Mouse (Mus musculus): ENCODE data around the gene Crybb2.
A peak's percentile ranks its signal among the peaks of the same experiment; 100 is the strongest.

Crybb2 gene

DNA sequence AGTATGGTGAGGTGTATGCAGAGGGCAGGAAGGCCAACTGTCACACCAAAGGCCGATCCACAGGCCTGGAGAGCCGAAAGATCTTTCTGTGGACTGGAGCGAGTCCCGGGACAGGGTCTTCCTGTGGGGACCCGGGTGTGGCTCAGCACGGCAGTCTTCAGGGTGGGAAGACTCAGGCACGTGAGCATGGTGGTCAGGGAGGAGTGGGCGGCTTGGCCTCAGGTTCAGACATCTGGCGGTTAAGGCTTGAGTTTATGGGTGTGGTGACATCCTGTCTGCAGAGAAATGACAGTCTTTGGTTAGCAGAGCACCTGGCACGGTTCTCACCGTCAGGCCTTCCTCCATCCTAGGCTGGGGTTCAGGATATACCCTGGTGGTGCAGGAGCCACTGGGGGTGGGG lies 20.8 kb upstream of the Crybb2 start:
- no peak for DNase-seq (ENCODE audit: low spot score in 2 of 2)

DNA sequence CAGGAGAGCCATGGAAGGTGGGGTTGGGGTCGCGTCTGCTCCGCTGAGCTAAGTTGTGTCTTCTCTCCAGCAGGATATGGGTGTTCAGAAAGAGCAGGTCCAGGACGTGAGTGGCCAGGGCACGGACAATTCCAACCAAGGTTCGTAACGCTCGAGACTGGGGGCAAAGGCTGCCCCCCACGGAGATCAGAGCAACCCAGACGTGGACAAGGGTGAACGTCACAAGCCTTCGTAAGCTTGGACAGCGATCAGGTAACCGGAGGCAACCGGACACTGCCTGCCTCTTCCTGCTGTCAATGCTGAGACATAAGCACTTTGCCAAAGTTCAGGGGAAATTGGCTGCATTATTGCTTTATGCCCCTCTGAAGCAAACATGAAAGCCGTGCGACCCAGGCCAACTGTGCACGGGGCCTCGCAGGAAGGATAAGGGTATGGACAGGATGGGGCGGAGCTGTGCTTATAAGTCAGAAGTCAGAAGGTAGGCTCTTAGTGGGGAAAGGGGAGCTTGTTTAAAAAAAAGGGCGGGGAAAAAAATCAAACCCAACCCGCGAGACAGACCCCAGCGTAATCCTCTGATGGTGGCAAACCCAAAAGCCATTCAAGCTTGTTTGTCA lies 20.3 kb upstream of the Crybb2 start:
- no peak for DNase-seq (ENCODE audit: low spot score in 2 of 2)

DNA sequence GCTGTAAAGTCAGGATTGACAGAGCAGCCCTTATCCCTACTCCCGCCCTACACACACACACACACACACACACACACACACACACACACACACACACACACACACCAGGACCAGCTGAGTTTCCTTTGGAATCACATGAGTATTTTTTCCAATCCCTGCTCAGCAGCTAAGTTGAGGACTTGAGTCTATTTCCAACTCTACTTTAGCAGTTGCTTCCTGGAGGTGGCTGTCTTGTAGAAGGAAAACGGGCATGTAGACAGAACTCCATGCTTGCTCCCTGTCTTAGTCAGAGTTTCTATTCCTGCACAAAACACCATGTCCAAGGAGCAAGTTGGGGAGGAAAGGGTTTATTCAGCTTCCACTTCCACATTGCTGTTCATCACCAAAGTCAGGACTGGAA lies 17.5 kb upstream of the Crybb2 start:
- no peak for DNase-seq (ENCODE audit: low spot score in 2 of 2)

DNA sequence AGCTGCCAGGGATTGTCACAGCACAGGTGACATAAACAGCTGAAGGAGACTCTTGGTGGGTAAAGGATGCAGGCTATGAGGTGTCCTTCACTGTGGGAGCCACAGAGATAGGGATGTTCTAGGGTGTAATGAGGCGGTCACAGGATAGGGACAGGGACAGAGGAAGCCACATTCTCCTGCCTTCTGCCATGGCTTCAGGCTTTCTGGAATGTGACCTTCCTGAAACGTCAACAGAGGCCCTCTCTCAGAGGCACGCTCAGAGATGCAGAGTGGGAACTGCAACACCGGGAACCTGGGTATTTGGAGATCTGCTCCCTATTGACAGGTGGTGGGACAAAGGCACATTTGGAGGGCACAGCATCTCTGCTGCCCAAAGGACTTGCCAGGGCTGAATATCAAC lies 17.1 kb upstream of the Crybb2 start:
- no peak for DNase-seq (ENCODE audit: low spot score in 2 of 2)

DNA sequence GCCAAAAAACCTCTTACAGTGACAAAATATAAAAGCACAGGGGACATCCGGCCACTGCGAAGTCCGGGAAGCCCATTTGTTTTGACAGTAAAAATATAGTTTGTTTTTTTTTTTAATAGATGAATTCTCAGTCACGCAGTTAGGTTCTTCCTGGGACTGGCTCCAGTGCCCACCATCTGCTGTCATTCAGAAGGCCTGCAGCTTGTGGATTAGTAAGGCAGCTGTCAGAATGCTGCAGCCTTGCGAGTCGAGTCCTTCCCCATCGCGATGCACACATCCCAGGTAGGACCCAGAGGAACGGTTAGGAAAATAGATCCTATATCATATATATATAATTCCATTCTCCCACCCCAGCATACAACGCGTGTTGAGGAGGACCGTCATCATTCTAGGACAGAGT lies 16.5 kb upstream of the Crybb2 start:
- DNase-seq (ENCODE audit: low spot score in 2 of 2), result no peak

DNA sequence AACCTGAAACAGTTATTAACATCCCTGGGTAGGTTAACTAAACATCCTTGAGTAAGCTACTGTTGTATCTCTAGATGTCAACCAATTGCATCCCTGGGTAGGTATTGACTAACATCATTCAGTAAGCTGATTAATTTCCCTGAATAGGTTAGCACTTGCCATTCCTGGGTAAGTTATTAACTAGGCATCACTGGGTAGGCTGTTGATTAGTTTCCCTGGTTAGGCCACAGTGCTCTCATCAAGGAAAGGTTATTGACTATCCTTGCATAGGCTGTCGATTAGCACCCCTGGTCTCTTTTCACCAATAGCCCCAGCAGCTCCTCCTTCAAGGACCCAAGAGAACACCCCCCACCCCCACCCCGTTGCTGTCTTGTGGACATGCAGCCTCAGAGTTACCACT lies 16.0 kb upstream of the Crybb2 start:
- no peak for DNase-seq (ENCODE audit: low spot score in 2 of 2)

DNA sequence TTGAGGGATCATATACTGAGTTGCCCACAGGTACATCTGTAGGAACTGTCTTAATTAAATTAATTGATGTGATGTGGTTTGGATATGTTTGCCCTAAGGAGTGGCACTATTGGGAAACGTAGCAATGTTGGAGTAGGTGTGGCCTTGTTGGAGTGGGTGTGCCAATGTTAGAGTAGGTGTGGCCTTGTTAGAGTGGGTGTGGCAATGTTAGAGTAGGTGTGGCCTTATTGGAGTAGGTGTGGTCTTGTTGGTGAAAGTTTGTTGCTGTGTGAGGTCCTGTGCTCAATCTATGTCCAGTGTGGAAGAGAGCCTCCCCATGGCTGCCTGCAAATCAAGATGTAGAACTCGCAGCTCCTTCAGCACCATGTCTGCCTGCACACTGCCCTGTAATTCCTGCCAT lies 14.4 kb upstream of the Crybb2 start:
- DNase-seq (ENCODE audit: low spot score in 2 of 2), result no peak

DNA sequence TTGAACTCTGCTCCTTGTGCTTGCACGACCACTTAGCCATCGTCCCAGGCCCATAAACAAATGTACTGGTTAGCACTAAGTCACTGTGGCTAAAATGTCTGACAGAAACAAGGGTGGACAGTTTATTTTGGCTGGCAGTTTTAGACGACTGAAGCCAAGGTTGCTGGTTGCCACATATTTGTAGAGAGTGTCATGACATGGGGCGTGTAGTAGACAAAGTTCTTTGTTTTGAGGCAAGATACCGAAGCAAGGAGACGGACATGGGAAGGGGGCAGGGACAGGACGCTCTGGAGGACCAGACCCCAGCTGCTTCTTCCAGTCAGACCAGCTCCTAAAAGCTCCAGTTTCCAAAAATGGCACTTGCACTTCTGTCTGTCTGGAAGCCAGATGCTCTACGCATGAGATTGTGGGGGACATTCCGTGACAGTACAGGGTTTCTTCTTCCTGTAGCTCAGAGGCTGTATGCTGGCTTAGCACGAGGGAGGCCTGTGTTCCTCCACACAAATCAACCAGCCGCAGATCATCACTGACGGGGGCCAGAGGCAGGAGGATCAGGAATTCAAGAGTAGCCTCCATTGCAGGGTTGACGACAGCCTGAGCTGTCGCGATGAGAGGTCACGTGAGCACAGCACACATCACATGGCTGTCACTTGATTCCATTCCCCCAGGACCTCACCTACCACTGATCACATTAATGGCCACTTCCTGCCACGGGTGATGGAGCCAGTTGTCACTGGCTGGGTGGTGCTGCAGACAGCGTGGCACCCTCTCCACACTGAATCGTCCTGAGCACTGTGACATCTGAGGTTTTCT lies 12.6 kb upstream of the Crybb2 start:
- DNase-seq (ENCODE audit: low spot score in 2 of 2), result no peak

DNA sequence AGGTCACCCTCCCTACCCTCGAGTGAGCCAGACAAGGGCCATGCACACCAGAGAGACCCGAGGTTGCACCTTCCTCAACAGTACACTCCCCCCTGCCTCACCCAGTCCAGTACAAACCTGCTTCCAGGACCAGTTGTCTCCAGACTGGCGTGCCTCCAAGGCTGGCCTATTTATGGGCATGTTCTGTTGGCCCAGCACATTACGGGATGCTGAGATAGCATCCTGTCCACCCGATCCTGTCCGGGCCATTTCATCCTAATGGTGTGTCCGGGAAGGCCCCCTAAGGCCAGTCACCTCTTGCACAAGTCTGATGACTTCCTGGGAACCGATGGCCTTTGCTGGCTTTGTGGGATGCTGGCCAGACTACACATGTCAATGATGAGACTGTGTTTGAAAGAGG lies 11.5 kb upstream of the Crybb2 start, which contains the start of gene Crybb3:
Gene Crybb3 (minus strand): TSS at position 146 of the 400 bp plus-strand sequence.
- no peak for DNase-seq (ENCODE audit: low spot score in 2 of 2)

DNA sequence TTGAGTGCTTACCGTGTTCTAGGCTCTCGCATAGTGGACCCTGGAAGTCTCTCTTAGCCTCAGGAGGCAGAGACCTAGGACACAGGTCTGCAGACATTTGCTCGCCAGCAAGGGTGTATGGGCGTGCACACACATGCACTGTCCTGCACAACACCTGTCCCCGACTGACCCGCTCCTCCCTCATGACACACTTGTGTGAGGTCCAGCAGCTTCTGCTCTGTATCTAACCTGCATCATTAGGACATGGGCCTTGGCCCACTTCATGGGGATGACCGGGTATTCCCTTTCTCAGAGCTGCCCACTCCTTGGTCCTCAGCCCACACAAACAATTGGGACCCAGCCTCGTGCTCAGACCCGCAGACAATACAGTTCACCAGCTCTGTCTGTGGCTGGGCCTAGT lies 11.1 kb upstream of the Crybb2 start:
- DNase-seq (ENCODE audit: low spot score in 2 of 2), result no peak

DNA sequence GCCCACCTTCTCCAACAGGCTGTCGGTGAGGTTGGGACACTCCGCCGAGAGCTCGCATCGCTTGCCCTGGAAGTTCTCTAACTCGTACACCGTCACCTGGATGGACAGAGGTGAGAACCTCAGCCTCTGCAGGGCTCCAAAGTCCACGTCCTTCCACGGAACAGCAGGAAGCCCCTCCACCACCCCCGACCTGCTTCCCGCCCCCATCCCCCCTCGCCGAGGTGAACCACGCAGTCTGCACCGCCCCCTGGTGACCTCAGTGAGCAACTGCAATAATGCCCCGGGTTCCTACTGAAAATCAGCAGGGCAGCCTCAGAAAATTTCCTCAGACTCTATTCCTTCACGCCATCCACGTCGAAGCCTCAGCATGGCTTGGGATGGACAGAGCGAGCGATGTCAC lies 9.9 kb upstream of the Crybb2 start:
- DNase-seq (ENCODE audit: low spot score in 2 of 2), result no peak

DNA sequence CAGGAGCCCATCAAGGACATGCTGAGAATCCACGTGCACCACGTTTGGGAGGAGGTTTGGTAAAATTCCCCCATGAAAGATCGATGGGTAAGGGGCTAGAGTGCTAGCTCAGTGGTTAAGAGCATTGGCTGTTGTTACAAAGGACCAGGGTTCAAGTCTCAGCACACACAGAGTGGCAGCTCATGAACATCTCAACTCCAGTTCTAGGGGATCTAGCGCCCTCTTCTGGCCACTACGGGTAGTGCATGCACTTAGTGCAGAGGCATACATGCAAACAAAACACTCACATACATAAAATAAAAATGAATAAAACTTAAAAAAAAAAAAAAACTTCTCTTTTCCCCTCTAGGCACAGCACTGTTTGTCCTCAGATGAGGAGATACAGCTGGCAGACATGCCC lies 8.8 kb upstream of the Crybb2 start:
- DNase-seq (ENCODE audit: low spot score in 2 of 2), result no peak

DNA sequence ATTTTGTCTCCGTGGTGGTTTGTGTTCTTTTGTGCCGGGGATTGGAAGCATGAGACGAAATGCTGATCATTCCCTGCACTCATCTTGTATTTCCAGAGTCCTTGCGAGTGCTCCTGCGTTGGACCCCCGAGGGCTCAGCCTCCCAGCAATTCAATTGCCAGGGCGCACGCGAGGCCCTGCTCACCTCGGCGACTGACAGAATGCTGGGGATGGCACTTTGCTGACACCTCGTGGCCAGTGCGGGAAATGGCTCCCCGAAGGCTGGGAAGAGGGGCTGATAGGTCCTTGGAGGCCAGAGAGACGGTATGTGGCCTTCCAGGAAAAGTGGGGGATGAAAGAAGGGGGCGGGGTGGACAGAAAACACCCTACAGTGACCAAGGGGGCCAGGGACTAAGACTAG lies 15.6 kb downstream of the Crybb2 start:
- DNase-seq (ENCODE audit: low spot score in 2 of 2), result peak; percentile 55 to 70

DNA sequence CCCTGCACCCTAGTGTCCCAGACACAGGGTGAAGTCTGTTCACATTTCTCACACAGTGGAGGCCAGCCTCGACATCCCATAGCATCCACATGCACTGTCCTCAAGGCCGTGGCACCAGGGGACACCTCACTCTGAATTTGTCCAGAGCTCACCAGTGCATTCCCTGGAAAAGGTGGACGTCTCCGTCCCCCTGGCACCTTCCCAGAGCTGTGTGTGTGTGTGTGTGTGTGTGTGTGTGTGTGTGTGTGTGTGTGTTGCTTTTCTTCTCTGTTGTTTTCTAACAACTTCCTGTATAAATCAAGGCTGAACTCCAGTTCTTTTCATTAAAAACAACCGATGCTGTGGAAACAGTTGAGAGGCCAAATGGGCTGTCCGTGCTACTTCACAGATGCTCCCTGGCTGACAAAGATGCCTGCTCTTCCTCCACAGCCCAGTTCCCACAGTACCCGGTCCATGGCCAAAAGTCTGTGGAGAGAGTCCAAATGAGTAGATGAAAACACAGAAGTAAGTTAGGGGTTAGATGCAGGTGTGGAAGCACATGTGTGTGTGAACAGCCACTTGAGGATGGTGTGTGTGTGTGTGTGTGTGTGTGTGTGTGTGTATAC lies 19.2 kb downstream of the Crybb2 start:
- DNase-seq (ENCODE audit: low spot score in 2 of 2), result no peak

DNA sequence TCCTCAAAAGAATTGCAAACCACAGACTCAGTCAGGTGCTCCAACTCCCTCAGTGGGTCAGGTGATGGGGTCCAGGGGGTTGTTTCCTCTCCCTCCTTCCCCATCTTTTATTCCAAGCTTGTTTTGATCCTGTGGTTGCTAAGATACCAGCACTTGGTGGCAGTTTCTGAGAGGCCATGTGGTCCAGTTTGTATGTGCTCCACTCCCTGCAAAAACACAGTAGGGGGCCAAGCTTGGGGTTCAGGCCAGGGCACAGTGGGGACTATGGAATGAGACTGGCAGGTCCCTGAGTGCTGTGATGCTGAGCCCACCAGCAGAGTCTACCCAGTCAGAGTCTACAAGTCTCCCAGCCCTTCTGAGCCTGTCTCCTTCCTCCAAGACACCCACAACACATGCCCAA lies 20.0 kb downstream of the Crybb2 start:
- no peak for DNase-seq (ENCODE audit: low spot score in 2 of 2)

DNA sequence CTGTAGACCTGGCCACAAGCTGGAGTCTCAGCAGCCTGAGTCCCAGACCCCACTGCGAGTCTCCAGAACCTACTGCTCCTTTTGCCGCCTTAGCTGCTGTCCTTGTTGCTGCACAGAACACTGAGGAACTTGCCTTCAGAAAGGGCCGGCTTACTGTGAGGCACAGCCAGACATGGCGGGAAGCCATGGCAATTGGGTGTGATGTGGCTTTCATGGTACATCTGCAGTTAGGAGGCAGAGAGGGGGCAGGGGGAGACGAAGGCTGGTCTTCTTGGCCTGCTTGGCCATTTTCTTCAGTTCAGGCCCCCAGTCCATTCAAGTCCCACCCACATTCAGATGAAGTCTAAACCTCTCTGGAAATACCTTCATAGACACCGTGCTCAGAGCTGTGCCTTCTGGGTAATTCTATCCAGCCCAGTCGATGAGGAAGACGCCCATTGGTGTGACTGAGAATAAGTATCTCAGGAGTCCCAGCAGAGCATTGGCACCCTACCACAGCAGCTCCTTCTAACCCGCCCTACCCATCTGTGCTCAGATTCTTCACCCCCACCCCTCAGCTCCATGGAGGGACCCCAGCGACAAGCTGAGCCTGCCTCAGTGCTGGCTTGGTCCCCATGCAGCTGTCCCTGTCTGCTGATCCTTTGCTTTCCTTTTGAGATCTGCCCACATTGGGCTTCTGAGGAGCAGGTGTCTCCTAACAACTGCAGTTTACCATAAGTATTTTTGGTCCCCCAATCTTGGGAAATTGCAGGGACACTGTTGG lies 24.2 kb downstream of the Crybb2 start:
- peak; percentile 36 to 43 for DNase-seq (ENCODE audit: low spot score in 2 of 2)

DNA sequence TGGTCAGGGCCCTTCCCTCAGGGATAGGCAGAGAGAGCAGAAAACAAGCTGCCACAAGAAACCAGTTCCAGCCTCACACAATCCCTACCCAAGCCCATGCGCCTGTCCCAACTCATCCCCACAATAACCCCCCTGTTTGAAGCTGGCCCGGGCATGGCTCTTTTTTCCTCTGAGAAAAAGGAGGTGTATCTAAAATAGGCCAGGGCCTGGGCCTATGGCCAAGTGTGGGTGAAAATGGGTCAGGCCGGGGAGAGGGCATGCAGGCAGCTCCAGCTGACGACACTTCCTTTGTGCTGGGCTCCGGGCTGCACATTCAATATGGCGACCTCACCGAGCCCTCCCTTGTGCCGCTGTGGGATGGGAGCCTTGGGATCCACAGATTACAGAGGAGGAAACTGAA lies 26.4 kb downstream of the Crybb2 start:
- DNase-seq (ENCODE audit: low spot score in 2 of 2), result peak; percentile 43 to 44

DNA sequence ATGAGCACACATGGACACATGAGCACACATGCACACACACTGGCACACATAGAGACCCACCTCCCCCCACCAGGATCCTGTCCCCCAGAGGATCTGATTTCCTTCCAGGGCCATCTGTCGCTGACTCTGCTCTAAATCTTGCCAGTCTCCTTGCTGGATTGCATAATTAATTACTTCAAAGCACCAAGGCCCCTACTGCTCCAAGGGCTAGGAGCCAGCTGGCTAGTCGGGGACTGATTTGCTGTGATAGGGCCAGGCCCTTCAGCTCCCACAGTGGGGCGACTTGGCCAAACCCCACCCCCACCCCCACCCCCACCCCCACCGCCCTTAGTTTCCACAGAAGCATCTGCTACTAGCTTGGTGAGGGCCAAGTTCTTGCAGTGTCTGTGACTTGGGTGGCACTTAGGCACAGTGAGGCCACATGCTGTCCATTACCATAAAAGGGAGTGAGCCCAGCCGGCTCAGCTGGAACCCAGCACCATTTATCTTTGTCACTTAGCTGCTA lies 28.3 kb downstream of the Crybb2 start:
- peak in 1 of 2 experiments; percentile 45 for DNase-seq (ENCODE audit: low spot score in 2 of 2)

DNA sequence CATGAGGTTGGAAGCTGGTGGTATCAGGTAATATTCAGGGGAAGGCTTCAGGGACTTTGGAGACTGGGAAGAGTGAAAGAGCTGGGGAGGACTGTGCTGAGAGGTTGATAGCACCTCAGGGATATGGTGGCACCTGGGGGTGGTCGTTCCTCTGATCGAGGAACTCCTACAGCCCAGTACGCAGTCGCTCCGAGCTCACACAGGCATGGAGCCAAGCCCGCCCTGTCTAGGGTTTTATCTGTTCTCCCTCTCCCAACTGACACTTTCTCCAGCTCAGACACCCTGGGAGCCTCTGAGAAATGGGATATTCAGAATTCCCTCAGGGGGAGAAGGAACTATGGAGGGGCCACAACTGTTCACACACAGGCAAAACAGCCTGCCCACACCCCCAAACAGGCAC lies 29.1 kb downstream of the Crybb2 start:
- no peak for DNase-seq (ENCODE audit: low spot score in 2 of 2)

DNA sequence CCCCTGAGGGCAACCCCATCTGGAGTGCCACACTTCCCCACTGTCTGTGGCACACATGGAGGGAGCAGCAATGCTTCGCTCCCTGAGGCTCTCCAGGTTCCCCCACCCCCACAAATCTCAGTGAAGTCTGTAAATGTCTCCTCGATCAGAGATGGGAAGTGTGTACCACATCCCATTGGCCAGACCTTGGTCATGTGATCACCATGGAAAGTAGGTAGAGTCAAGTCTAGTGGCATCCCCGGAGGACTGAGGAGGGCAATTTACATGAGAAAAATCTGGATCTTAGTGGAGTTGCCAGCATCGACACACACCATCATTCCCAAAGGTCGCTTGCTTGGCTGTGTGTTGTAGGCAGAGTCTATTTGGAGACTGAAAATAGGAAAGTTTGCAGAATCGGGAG lies 31.3 kb downstream of the Crybb2 start:
- no peak for DNase-seq (ENCODE audit: low spot score in 2 of 2)

DNA sequence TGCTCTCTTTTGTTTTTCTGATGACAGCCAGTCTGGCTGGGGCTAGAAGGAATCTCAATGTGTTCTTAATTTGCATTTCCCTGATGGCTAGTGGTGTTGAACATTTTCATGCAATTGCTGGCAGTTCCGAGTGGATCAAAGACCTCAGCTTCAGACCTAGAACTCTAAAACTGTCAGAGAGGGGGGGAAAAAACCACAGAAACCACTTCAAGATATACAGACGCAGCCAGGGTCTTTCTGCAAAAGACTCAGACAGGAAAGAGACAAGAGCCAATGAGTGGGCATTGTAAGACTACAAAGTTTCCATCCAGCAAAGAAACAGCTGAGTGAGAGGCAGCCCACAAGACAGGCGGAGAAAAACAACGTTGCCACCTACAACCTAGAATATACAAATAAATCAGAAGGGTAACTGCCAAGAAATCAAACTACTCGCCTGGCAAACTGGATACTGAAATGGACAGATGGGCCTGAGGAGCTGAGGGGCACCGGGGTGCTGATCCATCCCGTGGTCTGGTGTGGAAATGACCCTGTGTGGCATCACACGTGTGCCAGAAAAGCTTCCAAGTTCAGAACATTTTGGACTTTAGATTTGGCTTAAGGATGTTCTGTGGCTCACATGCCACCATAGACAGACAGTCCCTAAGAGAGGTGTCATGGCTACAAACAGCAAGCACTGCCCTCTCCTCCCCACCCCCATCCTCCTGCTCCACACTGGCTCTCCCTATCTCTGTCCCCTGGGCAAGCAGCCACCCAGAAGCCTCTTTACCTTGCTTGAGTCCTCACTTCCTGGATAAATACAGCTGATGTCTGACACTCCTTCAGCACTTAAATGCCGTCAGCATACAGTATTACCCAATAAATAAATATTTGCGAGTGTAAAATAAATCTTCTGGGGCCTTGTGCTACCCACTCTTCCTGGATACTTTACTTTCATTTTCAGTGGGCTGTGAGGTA lies 34.5 kb downstream of the Crybb2 start:
- no peak for DNase-seq (ENCODE audit: low spot score in 2 of 2)
